Mouse (Mus musculus) liver (tissue): ENCODE data around the gene Pcgf1.

Experiments used
- DNase-seq: peaks from one replicate; pipeline ENCODE4 v3.0.0-alpha.2; 2020; ENCODE audit warnings: mixed read lengths

The Pcgf1 gene

GRCm38 (mm10) chr6:83127419-83127818 is 49.8 kb downstream of the Pcgf1 start:
- DNase-seq, result no peak
